Comparison of ENCODE assay signal across 25 mouse cellular contexts in genomic region chr11:53699351-53699750, GRCm38 (mm10). TPM values are rescaled to one million over a fixed set of nuclear protein-coding genes. Genes with fewer than 3 reads are reported as not detected.
DNase-seq lines count a peak whose midpoint lies in the region; ATAC-seq and TF ChIP-seq lines count a peak whose summit lies in the region.
"Had no signal": no experiment of that assay in that cellular context is flagged by ENCODE, and none has a peak within 500 bp of the region (broad histone marks: within the 10 kb centered on the region; RNA-seq: fewer than 3 reads in every experiment).

No protein-coding gene starts in this region.

- peak; percentile 98 for DNase-seq in liver, adult 2 months (ENCODE audit: extremely low read depth, low read depth, low spot score)
- DNase-seq in liver, embryonic 11.5 days (ENCODE audit: low spot score), result no peak
- peak; percentile 33 for DNase-seq in testis, postnatal 14 days (ENCODE audit: low spot score)
- no peak for DNase-seq in testis, postnatal 10 days (ENCODE audit: low spot score)
- DNase-seq: adrenal gland, adult 2 months; adrenal gland, adult 8-10 months; adrenal gland, postnatal 10 days; adrenal gland, postnatal 14 days; adrenal gland, postnatal 25 days; adrenal gland, postnatal 36 days; B cell, adult 2 months; cerebellum, adult 11 months; cerebellum, adult 11-12 months; cerebellum, adult 18-20 months had no signal

- ATAC-seq in liver, embryonic 11.5 days (replicated peaks; ENCODE audit: low FRiP score), result no peak
- ATAC-seq: activated CD4-positive, CD25-positive, alpha-beta regulatory T cell, adult 4 months; CD4-positive, CD25-positive, alpha-beta regulatory T cell, adult 4 months; Patski had no signal

- H3K27me3 ChIP-seq in liver, adult 2 months (ENCODE audit: control insufficient read depth, insufficient read depth, low read length), result no peaks in the 10 kb centered on the region
- no peaks in the 10 kb centered on the region for H3K27me3 ChIP-seq in liver, embryonic 11.5 days (replicated peaks; ENCODE audit: control insufficient read depth, insufficient read depth, low read length)
- H3K27me3 ChIP-seq: CH12.LX, Patski had no signal

- 17% methylated on average over 4 of the region's 4 CpGs for WGBS in liver, adult 2 months
- WGBS in liver, embryonic 11.5 days, result 89% methylated on average over 4 of the region's 4 CpGs

- H3K79me2 ChIP-seq in liver, adult 2 months (ENCODE audit: control insufficient read depth, insufficient read depth, low read length), result no peaks in the 10 kb centered on the region

- no peak overlapping the region for H3K4me2 ChIP-seq in liver, embryonic 11.5 days

- peaks cover 11% of the 10 kb centered on the region for H3K36me3 ChIP-seq in liver, adult 2 months (ENCODE audit: control insufficient read depth, insufficient read depth, low read length)
- peaks cover 28% of the 10 kb centered on the region for H3K36me3 ChIP-seq in liver, embryonic 11.5 days (ENCODE audit: control insufficient read depth, insufficient read depth, low read length)

- H3K9ac ChIP-seq in liver, adult 2 months (ENCODE audit: low read depth, low read length), result no peak overlapping the region
- H3K9ac ChIP-seq in liver, embryonic 11.5 days (ENCODE audit: low read depth, low read length), result no peak overlapping the region

- H3K4me1 ChIP-seq in liver, adult 2 months (ENCODE audit: control insufficient read depth, insufficient read depth, low read length), result peaks cover 17% of the 10 kb centered on the region
- no peaks in the 10 kb centered on the region for H3K4me1 ChIP-seq in liver, embryonic 11.5 days (replicated peaks; ENCODE audit: control insufficient read depth, insufficient read depth, low read length)

- no peak for TF ChIP-seq CTCF in liver, adult 2 months (IDR thresholded peaks at IDR 0.05; ENCODE audit: low read depth, low read length)

- no peaks in the 10 kb centered on the region for H3K9me3 ChIP-seq in liver, embryonic 11.5 days (ENCODE audit: control insufficient read depth, low read length)
- H3K9me3 ChIP-seq: G1E had no signal

- no peak for TF ChIP-seq POLR2A in liver, adult 2 months (IDR thresholded peaks at IDR 0.05; ENCODE audit: extremely low read depth, insufficient read depth, low read length)

- H3K4me3 ChIP-seq in liver, adult 2 months (ENCODE audit: insufficient read depth, low read depth, low read length), result no peak overlapping the region
- H3K4me3 ChIP-seq in liver, embryonic 11.5 days (ENCODE audit: low read depth, low read length), result no peak overlapping the region

- H3K27ac ChIP-seq in liver, adult 2 months (replicated peaks; ENCODE audit: insufficient read depth, low read depth, low read length), result peak overlapping the region; percentile 65
- H3K27ac ChIP-seq in liver, embryonic 11.5 days (ENCODE audit: low read depth, low read length), result no peak overlapping the region

RNA-seq across cellular contexts. Expression of gene Rad50, which starts 7.8 kb away (rescaled TPM):
- total RNA-seq in liver, adult 2 months (2014; rRNA removed), result 4.9 and 5.4 TPM in 2 replicates
- 1.2 and 1.7 TPM in 2 replicates for polyA plus RNA-seq in liver, adult 2 months (2012; rRNA removed)
- 36.4 and 37.5 TPM in 2 replicates for polyA plus RNA-seq in liver, embryonic 11.5 days (2014; fragmentation: Nextera tagmentation; extraction: Ambion mirVana)

RNA-seq across cellular contexts. Expression of gene Il5, which starts 21.2 kb away (rescaled TPM):
- 0.09 TPM in 1 of 2 replicates, not detected in the other for total RNA-seq in liver, adult 2 months (2014; rRNA removed)
- not detected in 2 replicates for polyA plus RNA-seq in liver, adult 2 months (2012; rRNA removed)
- not detected in 2 replicates for polyA plus RNA-seq in liver, embryonic 11.5 days (2014; fragmentation: Nextera tagmentation; extraction: Ambion mirVana)
- total RNA-seq: adrenal gland, adult 18-20 months; adrenal gland, adult 2 months; adrenal gland, adult 8-10 months; adrenal gland, postnatal 10 days; adrenal gland, postnatal 14 days; adrenal gland, postnatal 25 days; adrenal gland, postnatal 36 days; adrenal gland, postnatal 4 days; CH12.LX; ES-E14; MEL had no signal
- polyA plus RNA-seq: brain, embryonic 14.5 days; C2C12; CD4-positive, CD25-positive, alpha-beta regulatory T cell, adult 4 months; G1E; Patski had no signal

Comparison
In these comparisons a context has a peak if more than half of its experiments do, and no peak if none do; other contexts are left out.
1. DNase-seq: peak in liver, adult 2 months (single experiment) and testis, postnatal 14 days (single experiment); none in liver, embryonic 11.5 days (single experiment) and testis, postnatal 10 days (single experiment).
2. RNA of gene Rad50, which starts 7.8 kb away (polyA plus RNA-seq): 36.4 to 37.5 TPM in liver, embryonic 11.5 days; 1.2 to 1.7 TPM in liver, adult 2 months; every median in the first group is over 10 times any median in the second.